Mouse (Mus musculus): ENCODE data around the gene Pdhb.

Gene Pdhb

GRCm38 (mm10) chr14:8190556-8190955 is 17.7 kb upstream of the Pdhb start:
- DNase-seq (ENCODE audit: low read depth): no peak

DNA sequence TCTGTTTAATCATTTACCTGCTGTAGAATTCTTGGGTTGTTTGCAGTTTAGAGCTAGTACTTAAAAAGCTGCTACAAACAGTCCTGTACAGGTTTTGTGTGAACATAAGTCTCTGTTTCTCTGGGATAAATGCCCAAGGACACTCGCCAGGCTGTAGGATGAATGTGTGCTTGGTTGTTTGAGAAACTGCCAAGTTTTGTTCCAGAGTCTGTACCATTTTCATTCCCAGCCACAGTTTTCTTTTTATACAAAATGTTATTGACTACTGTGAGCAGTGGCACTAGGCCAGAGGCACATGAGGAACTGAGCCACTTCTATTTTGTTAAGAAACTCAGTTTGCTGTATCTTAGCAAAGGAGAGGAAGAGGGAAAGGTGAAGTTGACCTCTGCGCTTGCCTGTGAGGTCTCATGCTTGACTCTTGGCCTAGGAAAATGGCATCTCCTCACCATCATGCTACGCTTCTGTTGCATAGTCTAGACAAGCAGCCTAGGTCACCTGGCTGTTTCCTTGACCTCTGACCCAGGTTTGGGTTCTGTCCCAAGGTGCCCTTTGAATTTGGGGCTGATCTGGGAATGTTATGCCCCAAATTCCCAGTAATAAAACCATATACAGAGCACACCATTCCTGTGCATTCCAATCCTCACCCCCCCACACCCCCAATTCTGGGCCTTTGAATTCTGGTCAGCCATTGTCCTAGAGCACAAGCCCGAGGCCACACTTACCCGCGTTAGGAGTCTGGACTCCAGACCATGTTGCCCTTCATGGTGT is 13.6 kb upstream of the Pdhb start:
- DNase-seq (ENCODE audit: low read depth): no peak

DNA sequence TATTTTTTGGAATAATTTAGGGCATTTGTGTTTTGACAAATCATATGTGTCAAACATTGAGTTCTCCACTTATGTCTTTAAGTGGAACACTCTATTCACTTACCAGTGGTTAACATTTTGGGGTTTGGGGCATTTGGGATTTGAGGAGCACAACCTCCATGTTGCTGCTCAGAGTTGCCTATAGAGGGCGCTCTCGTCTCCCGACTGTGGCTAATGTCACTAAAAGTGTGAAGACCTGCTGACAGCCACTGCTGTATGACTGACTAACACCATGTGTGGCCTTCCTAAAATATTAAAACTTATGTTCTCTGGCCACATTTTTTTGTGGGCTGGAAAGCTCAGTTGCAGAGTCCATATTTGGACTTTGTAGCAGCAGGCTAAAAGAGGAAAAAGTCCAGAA is 10.5 kb upstream of the Pdhb start:
- DNase-seq (ENCODE audit: low read depth): no peak

DNA sequence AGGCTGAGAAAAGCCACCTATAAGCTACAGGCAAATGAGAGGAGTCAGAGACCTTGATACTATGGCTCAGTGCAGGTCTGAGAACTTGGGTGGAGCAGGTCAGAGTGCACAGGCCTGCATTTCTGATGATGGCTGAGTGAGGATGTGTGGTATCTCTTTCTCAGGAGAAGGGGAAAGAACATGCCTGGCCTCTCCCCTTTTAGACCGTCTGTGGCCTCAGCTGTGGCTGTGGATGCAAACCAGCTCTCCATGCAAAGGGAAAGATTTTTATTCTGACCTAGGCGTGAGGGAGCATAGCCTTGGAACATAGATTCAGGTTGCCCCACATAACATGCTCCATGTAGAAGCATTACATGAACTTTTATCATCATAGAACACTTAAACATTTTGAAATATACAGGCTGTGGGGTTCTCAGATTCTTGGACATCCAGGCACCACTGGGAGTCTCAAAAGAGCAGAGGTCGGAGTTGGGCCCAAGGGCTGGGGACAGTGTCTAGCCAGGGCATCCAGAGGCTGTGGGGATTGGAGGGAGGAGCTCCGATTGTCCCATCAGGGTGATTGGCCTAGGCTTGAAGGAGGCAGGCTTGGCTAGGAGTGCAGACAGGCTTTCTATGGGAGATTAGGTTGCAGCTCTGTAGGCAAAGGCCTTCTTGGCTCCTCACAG is 7.7 kb upstream of the Pdhb start:
- DNase-seq (ENCODE audit: low read depth): no peak

GRCm38 (mm10) chr14:8176251-8176650 is 3.4 kb upstream of the Pdhb start:
- DNase-seq (ENCODE audit: low read depth): no peak

GRCm38 (mm10) chr14:8174634-8175033 is 1.8 kb upstream of the Pdhb start:
- no peak for DNase-seq (ENCODE audit: low read depth)

DNA sequence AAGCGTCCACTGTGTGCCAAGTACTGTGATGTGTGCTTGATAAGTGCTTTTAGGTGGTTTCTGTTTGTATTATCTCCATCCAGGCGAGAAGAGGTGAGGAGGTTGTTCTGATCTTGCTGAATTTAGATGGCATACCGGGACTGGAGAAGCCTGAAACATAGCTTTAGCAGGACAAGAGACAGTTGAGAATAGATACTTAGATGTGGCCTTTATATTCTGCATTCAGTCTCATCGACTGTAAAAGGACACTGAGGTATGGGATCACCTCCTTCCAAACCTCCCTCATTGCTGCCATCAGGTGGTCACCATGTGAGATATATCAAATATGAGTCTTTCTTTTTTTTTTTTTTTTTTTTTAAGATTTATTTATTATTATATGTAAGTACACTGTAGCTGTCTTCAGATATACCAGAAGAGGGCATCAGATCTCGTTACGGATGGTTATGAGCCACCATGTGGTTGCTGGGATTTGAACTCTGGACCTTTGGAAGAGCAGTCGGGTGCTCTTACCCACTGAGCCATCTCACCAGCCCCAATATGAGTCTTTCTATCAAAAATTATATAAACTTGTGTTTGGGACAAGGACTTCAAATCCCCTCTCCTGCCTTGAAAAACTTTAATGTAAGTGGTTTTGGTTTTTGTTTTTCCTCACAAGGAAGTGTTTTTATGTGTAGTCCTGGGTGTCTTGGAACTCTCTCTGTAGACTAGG is 871 bp upstream of the Pdhb start:
- peak; percentile 51 for DNase-seq (ENCODE audit: low read depth)

DNA sequence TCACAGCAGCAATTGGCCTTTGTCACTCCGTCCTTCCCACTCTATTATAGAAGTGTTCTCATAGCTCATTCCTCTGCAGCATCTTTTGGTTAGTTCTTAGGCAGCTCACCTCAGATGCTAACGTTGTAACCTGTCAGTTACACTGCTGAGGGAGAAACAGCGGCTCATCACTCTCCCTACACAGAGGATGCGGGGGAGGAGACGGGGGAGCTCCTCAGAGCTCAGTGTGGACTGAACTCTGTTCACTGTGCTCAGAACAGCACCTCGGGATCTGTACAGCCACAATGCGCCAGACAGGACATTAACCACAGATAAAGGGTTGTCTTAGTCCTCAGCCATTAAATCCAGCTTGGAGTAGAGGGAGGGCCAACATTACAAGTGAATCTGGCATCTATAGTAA is 8.4 kb downstream of the Pdhb start:
- DNase-seq (ENCODE audit: low read depth): no peak

- DNase-seq (ENCODE audit: low read depth): no peak
Measured at GRCm38 (mm10) chr14:8161777-8162176, 11.0 kb downstream of the Pdhb start.

DNA sequence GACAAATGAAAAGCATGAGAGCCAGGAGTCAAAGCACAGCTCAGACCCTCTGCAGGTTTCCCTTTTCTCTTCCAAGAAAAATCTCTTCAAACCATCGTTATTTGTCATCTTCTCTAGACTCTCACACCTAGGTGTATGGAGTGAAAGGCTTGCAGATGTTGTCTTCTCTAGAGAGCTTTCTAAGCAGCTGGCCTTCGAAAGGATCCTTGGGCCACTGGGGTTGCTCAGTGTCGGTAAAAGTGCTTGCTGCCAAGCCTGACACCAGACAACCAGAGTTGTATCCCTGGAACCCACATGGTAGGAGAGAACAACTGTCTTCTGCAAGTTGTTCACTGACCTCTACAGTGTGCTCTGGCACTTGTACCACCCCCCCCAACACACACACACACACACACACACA is 13.7 kb downstream of the Pdhb start:
- no peak for DNase-seq (ENCODE audit: low read depth)

DNA sequence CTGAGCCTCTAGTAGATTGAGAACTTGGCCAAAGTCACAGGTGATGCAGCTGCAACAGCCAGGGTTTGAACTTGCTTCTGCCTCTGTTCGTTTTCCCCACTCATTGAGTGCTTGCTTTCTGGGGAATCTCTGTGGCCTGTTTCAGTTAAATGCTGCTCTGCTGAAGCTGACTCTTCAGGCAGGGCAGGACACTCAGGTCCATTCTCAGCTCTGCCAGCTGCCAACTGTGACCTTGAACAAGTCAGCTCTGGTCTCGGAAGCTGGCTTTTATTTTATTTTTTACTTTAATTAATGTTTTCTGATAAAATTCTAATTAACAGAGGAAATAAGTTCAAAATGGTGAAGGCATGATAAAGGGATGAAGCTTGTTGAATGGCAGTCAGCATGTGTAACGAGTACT is 14.1 kb downstream of the Pdhb start:
- no peak for DNase-seq (ENCODE audit: low read depth)

DNA sequence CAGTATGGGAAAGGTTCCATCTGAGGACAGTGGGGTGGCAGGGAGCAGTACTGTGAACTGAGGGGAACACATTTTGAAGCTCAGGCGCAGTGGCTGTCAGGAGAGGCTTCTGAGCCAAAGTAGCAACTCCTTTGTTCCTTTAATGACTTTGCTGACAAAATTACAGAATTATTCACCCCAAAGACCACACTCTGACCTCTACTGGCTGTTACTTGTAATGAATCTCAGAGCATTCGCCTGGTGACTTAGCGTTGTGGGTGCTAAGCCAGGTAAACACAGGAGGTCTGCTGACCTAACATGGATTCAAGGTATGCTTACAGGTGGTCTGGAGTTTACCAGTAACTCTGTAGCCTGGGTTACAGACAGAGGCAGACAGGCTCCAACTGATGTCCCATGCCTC is 15.9 kb downstream of the Pdhb start:
- DNase-seq (ENCODE audit: low read depth): no peak

DNA sequence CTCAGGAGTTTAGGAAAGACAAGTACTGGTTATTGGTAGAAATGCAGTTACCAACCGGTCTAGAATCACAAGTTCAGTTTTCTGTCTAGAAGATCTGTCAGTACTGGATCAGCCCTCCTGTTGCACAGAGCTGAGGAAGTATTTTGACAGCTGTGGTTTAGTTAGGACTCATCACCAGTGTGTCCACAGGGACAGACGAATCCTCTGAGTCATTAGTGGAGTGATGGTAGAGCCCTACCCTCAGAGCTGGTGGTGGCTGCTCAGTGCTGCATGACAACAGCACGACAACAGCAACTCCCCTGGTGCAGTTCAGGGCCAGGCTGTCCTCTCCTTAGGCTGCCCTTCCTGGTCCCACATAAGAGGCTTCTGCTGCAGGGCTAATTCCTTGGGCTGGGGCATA is 18.8 kb downstream of the Pdhb start:
- DNase-seq (ENCODE audit: low read depth): no peak

GRCm38 (mm10) chr14:8151757-8152156 is 21.1 kb downstream of the Pdhb start:
- DNase-seq (ENCODE audit: low read depth): no peak

DNA sequence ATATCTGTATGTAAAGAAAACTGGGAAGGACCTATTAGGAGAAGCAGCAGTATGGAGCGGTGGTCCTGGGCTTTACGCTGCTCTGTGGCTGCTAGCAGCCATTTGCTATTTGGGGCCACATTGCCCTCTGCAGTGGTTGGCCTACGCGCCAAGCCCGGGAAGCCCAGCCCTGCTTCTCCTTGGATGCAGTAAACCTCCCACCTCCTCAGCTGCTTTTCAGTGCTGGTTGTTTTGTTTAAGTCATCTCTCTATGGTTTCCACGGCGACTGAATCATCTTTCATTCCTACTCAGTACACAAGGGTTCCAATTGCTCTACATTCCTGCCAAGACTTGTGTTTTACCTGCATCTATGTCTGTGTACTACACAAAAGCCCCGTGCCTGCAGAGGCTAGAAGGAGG is 24.0 kb downstream of the Pdhb start:
- DNase-seq (ENCODE audit: low read depth): no peak

- DNase-seq (ENCODE audit: low read depth): no peak
Measured at GRCm38 (mm10) chr14:8146611-8147223, 26.1 kb downstream of the Pdhb start.

GRCm38 (mm10) chr14:8145594-8146558 is 26.9 kb downstream of the Pdhb start:
- DNase-seq (ENCODE audit: low read depth): no peak

GRCm38 (mm10) chr14:8141131-8141530 is 31.7 kb downstream of the Pdhb start:
- no peak for DNase-seq (ENCODE audit: low read depth)

GRCm38 (mm10) chr14:8139724-8140710 is 32.8 kb downstream of the Pdhb start:
- no peak for DNase-seq (ENCODE audit: low read depth)

DNA sequence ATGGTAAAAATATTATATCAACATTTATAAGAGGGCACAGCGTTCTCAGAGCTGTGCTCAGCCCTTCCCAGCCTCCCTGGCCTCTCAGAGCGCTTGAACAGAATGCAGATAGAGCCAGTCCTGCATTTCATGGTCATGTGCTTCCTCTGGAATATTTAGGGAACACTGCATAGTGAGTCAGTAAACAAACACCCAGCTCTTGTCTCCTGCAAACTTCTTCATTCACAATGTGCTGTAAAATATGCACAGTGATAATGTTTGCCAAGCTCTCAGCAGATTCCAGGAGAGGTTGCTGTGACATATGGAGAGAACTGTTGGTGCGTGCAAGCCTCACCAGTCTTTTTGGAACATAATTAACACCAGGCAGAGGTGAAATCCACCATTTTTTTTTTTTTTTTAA is 37.7 kb downstream of the Pdhb start:
- no peak for DNase-seq (ENCODE audit: low read depth)
